Mouse (Mus musculus) C2C12 (cell line): ENCODE data around the gene Smim1. TPM values are rescaled to one million over a fixed set of nuclear protein-coding genes. Genes with fewer than 3 reads are reported as not detected.
A peak's percentile ranks its signal among the peaks of the same experiment; 100 is the strongest.

Experiments used
- H3K27me3 ChIP-seq: one replicate; pipeline ENCODE4 v1.6.1; 2011; ENCODE audit not compliant: control insufficient read depth, insufficient read depth, insufficient read length
- H3K36me3 ChIP-seq: one replicate; pipeline ENCODE4 v1.6.1; 2011; ENCODE audit not compliant: control insufficient read depth, insufficient read depth
- H3K4me3 ChIP-seq: one replicate; pipeline ENCODE4 v1.5.1; 2011; ENCODE audit warnings: mild to moderate bottlenecking, control low read depth; ENCODE audit not compliant: poor library complexity, insufficient read depth, severe bottlenecking
- H3K79me2 ChIP-seq: one replicate; pipeline ENCODE4 v1.6.1; 2011; ENCODE audit not compliant: control insufficient read depth, insufficient read depth
- H3K79me3 ChIP-seq: one replicate; pipeline ENCODE4 v1.6.1; 2011; ENCODE audit warnings: low read depth, control low read depth
- H3ac ChIP-seq: one replicate; pipeline ENCODE3; 2011; ENCODE audit warnings: low read depth; ENCODE audit not compliant: control insufficient read depth, insufficient read length
- CEBPB ChIP-seq: IDR thresholded peaks from one replicate; pipeline ENCODE4 v1.6.1; 2011; ENCODE audit warnings: low read depth, mild to moderate bottlenecking, control low read depth, moderate library complexity
- CTCF ChIP-seq: IDR thresholded peaks from one replicate; pipeline ENCODE4 v1.5.1; 2011; ENCODE audit not compliant: control insufficient read depth, insufficient read depth, insufficient read length
- FOSL1 ChIP-seq: IDR thresholded peaks from one replicate; pipeline ENCODE4 v1.8.0; 2011; ENCODE audit warnings: mild to moderate bottlenecking, low read length; ENCODE audit not compliant: poor library complexity, insufficient read depth, severe bottlenecking
- MAX ChIP-seq: IDR thresholded peaks from one replicate; pipeline ENCODE4 v1.6.1; 2011; ENCODE audit warnings: mild to moderate bottlenecking, control low read depth
- MYOD1 ChIP-seq: IDR thresholded peaks from one replicate; pipeline ENCODE4 v1.6.1; 2011; ENCODE audit warnings: low read depth; ENCODE audit not compliant: control insufficient read depth, insufficient read length
- MYOG ChIP-seq: IDR thresholded peaks from one replicate; pipeline ENCODE4 v1.6.1; 2011; ENCODE audit not compliant: control insufficient read depth, insufficient read length; ENCODE audit errors: extremely low read depth
- USF1 ChIP-seq: IDR thresholded peaks from one replicate; pipeline ENCODE4 v1.6.1; 2011; ENCODE audit warnings: low read depth, mild to moderate bottlenecking, control low read depth, moderate library complexity
- long read RNA-seq, 2 experiments: library from polyadenylated mRNA; unstranded; transcript quantifications; one replicate each; pipeline ENCODE4 v2.0.0; 2019 to 2020
- polyA plus RNA-seq: library from polyadenylated mRNA; unstranded; fragments of >200 nt; fragmentation: generic; extraction: Trizol; gene quantifications from one replicate; pipeline ENCODE4 v1.2.1, GENCODE M21; 2012; ENCODE audit warnings: missing spikeins

Smim1 gene
- polyA plus RNA-seq: 2.2 TPM
- long read RNA-seq, experiment 1, partial matches to known transcripts: 0 of 1 reads
- long read RNA-seq, experiment 1, other reads (novel, unspliced or antisense): 1 of 1 reads
- long read RNA-seq, experiment 2: 0 reads

- Histone ChIP-seq H3K36me3 (peaks cover 8% of the 10 kb centered on the region), H3K4me3 (no peak within 1 kb of the TSS), H3K79me2 (no peaks in the 10 kb centered on the region), H3K79me3 (no peaks in the 10 kb centered on the region), H3ac (no peak within 1 kb of the TSS), H3K27me3 (peaks cover 10% of the 10 kb centered on the region)
- TF ChIP-seq MYOD1 (no peak), MYOG (no peak), FOSL1 (no peak), CTCF (peak; percentile 44), MAX (no peak)
Observed at GRCm38 (mm10) chr4:154025641-154026440, at the start of gene Smim1. Gene Smim1, minus strand, starts transcription at chr4:154026230.

GRCm38 (mm10) chr4:154071941-154072340 is 45.9 kb upstream of the Smim1 start:
- TF ChIP-seq FOSL1 (no peak), MAX (no peak), CEBPB (no peak), MYOG (no peak), USF1 (no peak)
- Histone ChIP-seq H3ac (no peak overlapping the region), H3K27me3 (peaks cover 3% of the 10 kb centered on the region), H3K79me3 (no peaks in the 10 kb centered on the region), H3K79me2 (no peaks in the 10 kb centered on the region), H3K4me3 (no peak overlapping the region), H3K36me3 (no peaks in the 10 kb centered on the region)

GRCm38 (mm10) chr4:154071521-154071920 is 45.5 kb upstream of the Smim1 start:
- H3K36me3 ChIP-seq: no peaks in the 10 kb centered on the region
- H3ac ChIP-seq: no peak overlapping the region
- no peaks in the 10 kb centered on the region for H3K79me2 ChIP-seq
- no peak overlapping the region for H3K4me3 ChIP-seq
- H3K27me3 ChIP-seq: peaks cover 3% of the 10 kb centered on the region
- no peaks in the 10 kb centered on the region for H3K79me3 ChIP-seq
- no peak for TF ChIP-seq FOSL1
- no peak for TF ChIP-seq CTCF
- no peak for TF ChIP-seq MYOD1
- TF ChIP-seq MAX: no peak
- TF ChIP-seq USF1: no peak
- TF ChIP-seq MYOG: no peak
- TF ChIP-seq CEBPB: no peak

GRCm38 (mm10) chr4:154070896-154071295 is 44.9 kb upstream of the Smim1 start:
- Histone ChIP-seq H3K36me3 (no peaks in the 10 kb centered on the region), H3K27me3 (peaks cover 3% of the 10 kb centered on the region), H3K79me2 (no peaks in the 10 kb centered on the region)

GRCm38 (mm10) chr4:154064827-154065773 is 39.1 kb upstream of the Smim1 start:
- no peaks in the 10 kb centered on the region for H3K79me2 ChIP-seq
- H3K79me3 ChIP-seq: no peaks in the 10 kb centered on the region
- H3K27me3 ChIP-seq: peaks cover 20% of the 10 kb centered on the region
- H3K4me3 ChIP-seq: no peak overlapping the region
- TF ChIP-seq CTCF (peak; percentile 46), FOSL1 (no peak)
- H3ac ChIP-seq: no peak overlapping the region
- H3K36me3 ChIP-seq: no peaks in the 10 kb centered on the region

More at GRCm38 (mm10) chr4:154070896-154071295, 44.9 kb upstream of the Smim1 start:
- TF ChIP-seq CEBPB: no peak
- TF ChIP-seq MAX: no peak
- TF ChIP-seq MYOG: no peak
- TF ChIP-seq CTCF: no peak
- TF ChIP-seq MYOD1: no peak
- no peak for TF ChIP-seq FOSL1
- no peak for TF ChIP-seq USF1
- Histone ChIP-seq H3ac (no peak overlapping the region), H3K79me3 (no peaks in the 10 kb centered on the region), H3K4me3 (no peak overlapping the region)
